Mouse (Mus musculus) kidney, postnatal 14 days (tissue): ENCODE data around the gene Zdhhc3.
A peak's percentile ranks its signal among the peaks of the same experiment; 100 is the strongest.

Source experiments
- DNase-seq: peaks from one replicate; pipeline ENCODE4 v3.0.0; 2022; ENCODE audit warnings: mixed read lengths

The Zdhhc3 gene

GRCm38 (mm10) chr9:123112805-123113521, at the start of gene Zdhhc3, which contains the start of gene Exosc7:
Gene Zdhhc3 (minus strand): TSS chr9:123113205.
Gene Exosc7 (plus strand): TSS chr9:123113215.
- peak; percentile 94 for DNase-seq

GRCm38 (mm10) chr9:123161792-123162191, 48.8 kb upstream of the Zdhhc3 start:
- no peak for DNase-seq

- peak; percentile 86 for DNase-seq
Measured at GRCm38 (mm10) chr9:123159330-123159729, 46.3 kb upstream of the Zdhhc3 start.

GRCm38 (mm10) chr9:123158125-123158836, 45.3 kb upstream of the Zdhhc3 start:
- peak; percentile 48 for DNase-seq

- DNase-seq: no peak
Measured at GRCm38 (mm10) chr9:123157699-123158098, 44.7 kb upstream of the Zdhhc3 start.

- DNase-seq: peak; percentile 76
Measured at GRCm38 (mm10) chr9:123156910-123157361, 43.9 kb upstream of the Zdhhc3 start.

- DNase-seq: no peak
Measured at GRCm38 (mm10) chr9:123153121-123153520, 40.1 kb upstream of the Zdhhc3 start.

GRCm38 (mm10) chr9:123152026-123152425, 39.0 kb upstream of the Zdhhc3 start:
- no peak for DNase-seq

GRCm38 (mm10) chr9:123151561-123151960, 38.6 kb upstream of the Zdhhc3 start:
- no peak for DNase-seq

- DNase-seq: peak; percentile 44
Measured at GRCm38 (mm10) chr9:123150241-123151020, 37.4 kb upstream of the Zdhhc3 start, which contains the start of gene Clec3b. Gene Clec3b (plus strand): TSS chr9:123150946.

GRCm38 (mm10) chr9:123148430-123148829, 35.4 kb upstream of the Zdhhc3 start:
- DNase-seq: peak; percentile 21

- DNase-seq: no peak
Measured at GRCm38 (mm10) chr9:123139887-123140614, 27.0 kb upstream of the Zdhhc3 start.

- peak; percentile 82 for DNase-seq
Measured at GRCm38 (mm10) chr9:123138891-123139474, 26.0 kb upstream of the Zdhhc3 start.

GRCm38 (mm10) chr9:123136953-123137682, 24.1 kb upstream of the Zdhhc3 start:
- DNase-seq: no peak

- DNase-seq: no peak
Measured at GRCm38 (mm10) chr9:123132994-123133393, 20.0 kb upstream of the Zdhhc3 start.

- no peak for DNase-seq
Measured at GRCm38 (mm10) chr9:123127663-123128062, 14.7 kb upstream of the Zdhhc3 start.

- no peak for DNase-seq
Measured at GRCm38 (mm10) chr9:123124413-123124981, 11.5 kb upstream of the Zdhhc3 start.

GRCm38 (mm10) chr9:123123571-123124412, 10.8 kb upstream of the Zdhhc3 start:
- DNase-seq: peak; percentile 21

GRCm38 (mm10) chr9:123123017-123123416, 10.0 kb upstream of the Zdhhc3 start:
- no peak for DNase-seq

GRCm38 (mm10) chr9:123115566-123115965, 2.6 kb upstream of the Zdhhc3 start:
- peak; percentile 17 for DNase-seq
